In genomic region chr17:88326740-88327123, GRCm38 (mm10) we compare ENCODE assay signal across 19 mouse cellular contexts.
DNase-seq lines count a peak whose midpoint lies in the region; ATAC-seq and TF ChIP-seq lines count a peak whose summit lies in the region.
"Had no signal": no experiment of that assay in that cellular context is flagged by ENCODE, and none has a peak within 500 bp of the region (broad histone marks: within the 10 kb centered on the region; RNA-seq: fewer than 3 reads in every experiment).

No protein-coding gene starts in this region.

- H3K9ac ChIP-seq in neural tube, embryonic 11.5 days (ENCODE audit: low read length), result no peak overlapping the region; the same call in 1 of the 2 replicates
- no peak overlapping the region for H3K9ac ChIP-seq in neural tube, embryonic 15.5 days (replicated peaks)
- no peak overlapping the region for H3K9ac ChIP-seq in hindbrain, embryonic 12.5 days
- no peak overlapping the region for H3K9ac ChIP-seq in midbrain, embryonic 15.5 days
- H3K9ac ChIP-seq: embryonic facial prominence, embryonic 12.5 days; intestine, embryonic 15.5 days; limb, embryonic 12.5 days; liver, embryonic 12.5 days; lung, embryonic 14.5 days; stomach, embryonic 15.5 days had no signal

- DNase-seq in gastrocnemius, adult 2 months, result no peak
- DNase-seq in gastrocnemius, adult 8-10 months (ENCODE audit: low spot score in 2 of 2), result no peak
- no peak for DNase-seq in neural tube, embryonic 11.5 days (ENCODE audit: low spot score)
- no peak for DNase-seq in ovary, postnatal 10 days (ENCODE audit: low spot score)
- DNase-seq: B cell, adult 2 months; heart, adult 2 months; heart, postnatal 36 days; lung, embryonic 14.5 days; lung, postnatal 36 days; thymus, adult 2 months had no signal

- H3K4me2 ChIP-seq in neural tube, embryonic 11.5 days (ENCODE audit: low read depth), result no peak overlapping the region
- H3K4me2 ChIP-seq in neural tube, embryonic 15.5 days, result no peak overlapping the region
- H3K4me2 ChIP-seq in hindbrain, embryonic 12.5 days (replicated peaks), result no peak overlapping the region
- H3K4me2 ChIP-seq in midbrain, embryonic 15.5 days, result no peak overlapping the region
- H3K4me2 ChIP-seq: embryonic facial prominence, embryonic 12.5 days; intestine, embryonic 15.5 days; limb, embryonic 12.5 days; liver, embryonic 12.5 days; lung, embryonic 14.5 days; stomach, embryonic 15.5 days had no signal

- H3K36me3 ChIP-seq in neural tube, embryonic 11.5 days (ENCODE audit: control insufficient read depth, insufficient read depth, low read length), result no peaks in the 10 kb centered on the region
- no peaks in the 10 kb centered on the region for H3K36me3 ChIP-seq in neural tube, embryonic 15.5 days
- H3K36me3 ChIP-seq in hindbrain, embryonic 12.5 days, result no peaks in the 10 kb centered on the region
- H3K36me3 ChIP-seq in midbrain, embryonic 15.5 days (replicated peaks), result no peaks in the 10 kb centered on the region
- H3K36me3 ChIP-seq: embryonic facial prominence, embryonic 12.5 days; intestine, embryonic 15.5 days; limb, embryonic 12.5 days; liver, embryonic 12.5 days; stomach, embryonic 15.5 days had no signal

- peaks cover 17% of the 10 kb centered on the region for H3K27me3 ChIP-seq in neural tube, embryonic 11.5 days (ENCODE audit: control insufficient read depth, insufficient read depth, low read length)
- H3K27me3 ChIP-seq in neural tube, embryonic 15.5 days (replicated peaks), result peaks cover 22% of the 10 kb centered on the region; the same call in 1 of the 2 replicates
- H3K27me3 ChIP-seq in hindbrain, embryonic 12.5 days, result peaks cover 56% of the 10 kb centered on the region
- peaks cover 24% of the 10 kb centered on the region for H3K27me3 ChIP-seq in midbrain, embryonic 15.5 days (replicated peaks)
- H3K27me3 ChIP-seq: intestine, embryonic 15.5 days; limb, embryonic 12.5 days; liver, embryonic 12.5 days; stomach, embryonic 15.5 days had no signal

- intact Hi-C loops in gastrocnemius, adult 2 months (cut with DNase I), result loop anchor here (5.0 kb wide), 2 partner anchors 49 to 116 kb away; partner anchors contain the start of gene Foxn2

- H3K4me1 ChIP-seq in neural tube, embryonic 11.5 days (ENCODE audit: control insufficient read depth, insufficient read depth, low read length), result peaks cover 21% of the 10 kb centered on the region
- H3K4me1 ChIP-seq in neural tube, embryonic 15.5 days, result peaks cover 25% of the 10 kb centered on the region
- peaks cover 38% of the 10 kb centered on the region for H3K4me1 ChIP-seq in hindbrain, embryonic 12.5 days
- peaks cover 25% of the 10 kb centered on the region for H3K4me1 ChIP-seq in midbrain, embryonic 15.5 days
- H3K4me1 ChIP-seq: liver, embryonic 12.5 days; stomach, embryonic 15.5 days had no signal

- no peak for ATAC-seq in neural tube, embryonic 11.5 days (ENCODE audit: insufficient read depth, low FRiP score, low TSS enrichment)
- no peak for ATAC-seq in neural tube, embryonic 15.5 days (ENCODE audit: low FRiP score)
- ATAC-seq in hindbrain, embryonic 12.5 days (ENCODE audit: low FRiP score), result no peak
- no peak for ATAC-seq in midbrain, embryonic 15.5 days (replicated peaks)

- no peak for TF ChIP-seq CTCF in gastrocnemius, adult 2 months (IDR thresholded peaks at IDR 0.05)

- peak overlapping the region; percentile 94 for H3K27ac ChIP-seq in gastrocnemius, adult 2 months
- peak overlapping the region; percentile 60; the same call in 1 of the 2 replicates for H3K27ac ChIP-seq in neural tube, embryonic 11.5 days (ENCODE audit: low read depth, low read length)
- no peak overlapping the region for H3K27ac ChIP-seq in neural tube, embryonic 15.5 days (replicated peaks)
- peak overlapping the region; percentile 67; the same call in 1 of the 2 replicates for H3K27ac ChIP-seq in hindbrain, embryonic 12.5 days
- H3K27ac ChIP-seq in midbrain, embryonic 15.5 days, result peak overlapping the region; percentile 11; the same call in 1 of the 2 replicates
- H3K27ac ChIP-seq: heart, adult 2 months; intestine, embryonic 15.5 days; liver, embryonic 12.5 days; stomach, embryonic 15.5 days had no signal

- 71% methylated on average over 4 of the region's 4 CpGs for WGBS in neural tube, embryonic 11.5 days
- WGBS in neural tube, embryonic 15.5 days, result 50% methylated on average over 4 of the region's 4 CpGs
- whole genome bisulfite sequencing in hindbrain, embryonic 12.5 days, result 55% methylated on average over 4 of the region's 4 CpGs
- 33% methylated on average over 4 of the region's 4 CpGs for WGBS in midbrain, embryonic 15.5 days

- H3K9me3 ChIP-seq in neural tube, embryonic 11.5 days (ENCODE audit: control insufficient read depth, low read length), result peaks cover 3% of the 10 kb centered on the region; the same call in 1 of the 2 replicates
- H3K9me3 ChIP-seq in neural tube, embryonic 15.5 days (replicated peaks), result no peaks in the 10 kb centered on the region
- peaks cover 5% of the 10 kb centered on the region for H3K9me3 ChIP-seq in hindbrain, embryonic 12.5 days (replicated peaks)
- peaks cover 2% of the 10 kb centered on the region; the same call in 1 of the 2 replicates for H3K9me3 ChIP-seq in midbrain, embryonic 15.5 days
- H3K9me3 ChIP-seq: intestine, embryonic 15.5 days; stomach, embryonic 15.5 days had no signal

- no peak overlapping the region for H3K4me3 ChIP-seq in gastrocnemius, adult 2 months
- no peak overlapping the region for H3K4me3 ChIP-seq in neural tube, embryonic 11.5 days (ENCODE audit: low read depth, low read length)
- no peak overlapping the region for H3K4me3 ChIP-seq in neural tube, embryonic 15.5 days (replicated peaks)
- no peak overlapping the region for H3K4me3 ChIP-seq in hindbrain, embryonic 12.5 days
- no peak overlapping the region for H3K4me3 ChIP-seq in midbrain, embryonic 15.5 days
- H3K4me3 ChIP-seq: embryonic facial prominence, embryonic 12.5 days; erythroblast, embryonic 14.5 days; heart, adult 2 months; intestine, embryonic 15.5 days; limb, embryonic 12.5 days; liver, embryonic 12.5 days; stomach, embryonic 15.5 days had no signal
